Mouse (Mus musculus): ENCODE measurements around the gene Hs6st2. TPM values are rescaled to one million over a fixed set of nuclear protein-coding genes. Genes with fewer than 3 reads are reported as not detected.

Hs6st2 gene
- polyA plus RNA-seq (2012; rRNA removed; ENCODE audit: low replicate concordance): 0.76 and 0.80 TPM in 2 replicates

DNA sequence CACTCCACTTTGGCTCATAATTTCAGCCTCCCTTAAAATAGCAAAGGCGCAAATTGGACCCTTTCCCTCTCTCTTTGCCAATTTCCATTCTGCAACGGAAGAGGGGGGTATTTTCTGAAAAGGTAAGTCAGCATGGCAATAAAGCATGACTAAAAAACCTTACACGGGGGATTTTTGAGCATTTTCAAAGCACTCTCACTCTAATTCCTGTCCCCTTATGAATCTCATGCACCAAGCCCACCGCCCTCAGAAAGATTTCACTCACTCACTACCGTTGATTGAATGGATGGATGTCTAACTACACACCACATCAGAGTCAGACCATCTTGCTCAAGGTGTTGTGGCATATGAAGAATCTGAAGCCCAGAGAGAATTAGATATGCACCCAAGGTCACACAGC, at the start of gene Hs6st2:
TSS of gene Hs6st2 (minus strand) at position 101 of the 400 bp plus-strand sequence.

Other genes starting within 250 kb of the Hs6st2 start
- not detected in 2 replicates for gene Usp26, start 119.4 kb upstream of the Hs6st2 start, polyA plus RNA-seq (2012; rRNA removed; ENCODE audit: low replicate concordance)